Mouse (Mus musculus): Measurements from ENCODE around the gene Prdm16.

DNA sequence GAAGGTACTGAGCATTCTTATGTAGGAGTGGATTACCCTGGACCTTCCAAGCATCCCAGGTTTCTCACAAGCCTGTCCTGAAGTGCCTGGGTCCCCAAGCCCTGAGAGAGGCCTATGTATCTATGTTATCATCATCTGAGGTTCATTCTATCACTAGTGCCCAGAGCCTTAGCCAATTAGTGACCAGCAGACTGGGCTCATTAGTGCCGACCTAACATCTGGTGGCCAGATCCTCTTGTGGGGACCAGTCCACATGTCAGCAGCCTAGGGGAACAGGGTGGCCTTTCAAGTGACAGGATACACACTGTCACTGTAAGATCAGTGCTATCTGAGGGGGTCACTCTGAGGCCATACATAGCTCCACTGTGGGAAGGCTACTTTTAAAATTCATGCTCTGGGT is 35.4 kb upstream of the Prdm16 start:
- TF ChIP-seq GATA1 (IDR thresholded peaks at IDR 0.05; ENCODE audit: borderline replicate concordance, low read length) (no peak), FLI1 (IDR thresholded peaks at IDR 0.05; ENCODE audit: low read length) (no peak)

Data from megakaryocyte, embryonic 14.5 days (primary cell).